Mouse (Mus musculus) cortical plate, adult 2 months (tissue): ENCODE results near the gene Pfkfb4.

ENCODE experiments used
- CTCF ChIP-seq: fragments of 200-500 bp; IDR thresholded peaks from 2 replicates; pipeline ENCODE4 v1.5.1; 2011; ENCODE audit warnings: mild to moderate bottlenecking, control low read depth, low read length; ENCODE audit not compliant: insufficient read depth; ENCODE audit errors: extremely low read depth
- POLR2A ChIP-seq: fragments of 200-500 bp; IDR thresholded peaks from 2 replicates; pipeline ENCODE4 v1.6.1; 2011; ENCODE audit warnings: mild to moderate bottlenecking, low read length, control low read depth; ENCODE audit not compliant: insufficient read depth; ENCODE audit errors: extremely low read depth

- TF ChIP-seq CTCF (no peak), POLR2A (no peak)
Measured at GRCm38 (mm10) chr9:109015397-109015796, 23.8 kb downstream of the Pfkfb4 start.
